Mouse (Mus musculus) natural killer cell, adult 2 months (primary cell): ENCODE measurements around the gene Trim9.

Experiments used
- DNase-seq, 2 experiments: peaks; one replicate each; pipeline ENCODE4 v3.0.0; 2022; ENCODE audit warnings: low spot score in 2 of 2

The Trim9 gene

GRCm38 (mm10) chr12:70214281-70214680 is 133.1 kb downstream of the Trim9 start:
- DNase-seq, result no peak

GRCm38 (mm10) chr12:70213601-70214000 is 133.8 kb downstream of the Trim9 start:
- DNase-seq, result no peak

GRCm38 (mm10) chr12:70212501-70212900 is 134.9 kb downstream of the Trim9 start:
- no peak for DNase-seq

- DNase-seq, result no peak
Observed at GRCm38 (mm10) chr12:70208214-70208613, 139.2 kb downstream of the Trim9 start.

- DNase-seq, result no peak
Observed at GRCm38 (mm10) chr12:70204433-70204832, 143.0 kb downstream of the Trim9 start.

GRCm38 (mm10) chr12:70201926-70202529 is 145.4 kb downstream of the Trim9 start:
- no peak for DNase-seq

- DNase-seq, result no peak
Observed at GRCm38 (mm10) chr12:70196341-70196740, 151.1 kb downstream of the Trim9 start.

GRCm38 (mm10) chr12:70195426-70195825 is 152.0 kb downstream of the Trim9 start:
- DNase-seq, result no peak
